Mouse (Mus musculus) gastrocnemius, postnatal 4 days (tissue): ENCODE data around the gene Sdhc. TPM values are rescaled to one million over a fixed set of nuclear protein-coding genes. Genes with fewer than 3 reads are reported as not detected.

Source experiments
- DNase-seq, 2 experiments: peaks; one replicate each; pipeline ENCODE4 v3.0.0; 2021 to 2022; ENCODE audit warnings: low spot score in 2 of 2, mixed read lengths in 2 of 2
- long read RNA-seq, 2 experiments: library from polyadenylated mRNA; stranded (forward); transcript quantifications; one replicate each; pipeline ENCODE4 v2.0.0; 2021
- total RNA-seq, 2 experiments: library from RNA; stranded (reverse); gene quantifications; 2 replicates each; pipeline ENCODE4 v1.2.3; 2021

Sdhc gene
- 100 to 1,000 TPM; 458 to 496 TPM for total RNA-seq
- long read RNA-seq, experiment 1, transcript Sdhc-202 (6 exons, 3,171 nt) = major isoform, 96 of 137 reads
- long read RNA-seq, experiment 1, partial matches to known transcripts = 33 of 137 reads
- long read RNA-seq, experiment 1, other reads (novel, unspliced or antisense) = 8 of 137 reads
- long read RNA-seq, experiment 2, transcript Sdhc-202 (6 exons, 3,171 nt) = major isoform, 52 of 79 reads
- long read RNA-seq, experiment 2, partial matches to known transcripts = 23 of 79 reads
- long read RNA-seq, experiment 2, other reads (novel, unspliced or antisense) = 4 of 79 reads

- peak; percentile 89 to 93 for DNase-seq
Measured at GRCm38 (mm10) chr1:171149974-171150760, at the start of gene Sdhc, which contains the start of gene Mpz. Gene Sdhc, minus strand, starts transcription at chr1:171150603. Gene Mpz, plus strand, starts transcription at chr1:171150711.

GRCm38 (mm10) chr1:171199532-171199931, 49.1 kb upstream of the Sdhc start:
- no peak for DNase-seq

GRCm38 (mm10) chr1:171195887-171196397, 45.5 kb upstream of the Sdhc start, which contains the start of gene Pcp4l1:
Gene Pcp4l1, minus strand, starts transcription at chr1:171196268.
- peak in 1 of 2 experiments; percentile 37 for DNase-seq

- DNase-seq = no peak
Measured at GRCm38 (mm10) chr1:171195046-171195822, 44.8 kb upstream of the Sdhc start.

- no peak for DNase-seq
Measured at GRCm38 (mm10) chr1:171193911-171194830, 43.8 kb upstream of the Sdhc start.

- DNase-seq = no peak
Measured at GRCm38 (mm10) chr1:171193093-171193840, 42.9 kb upstream of the Sdhc start.

GRCm38 (mm10) chr1:171192283-171192682, 41.9 kb upstream of the Sdhc start:
- no peak for DNase-seq

GRCm38 (mm10) chr1:171190832-171191231, 40.4 kb upstream of the Sdhc start:
- no peak for DNase-seq

- DNase-seq = no peak
Measured at GRCm38 (mm10) chr1:171189476-171190114, 39.2 kb upstream of the Sdhc start.

GRCm38 (mm10) chr1:171189046-171189445, 38.6 kb upstream of the Sdhc start:
- no peak for DNase-seq

- DNase-seq = no peak
Measured at GRCm38 (mm10) chr1:171187851-171188700, 37.7 kb upstream of the Sdhc start.

GRCm38 (mm10) chr1:171185655-171186054, 35.3 kb upstream of the Sdhc start:
- no peak for DNase-seq

- no peak for DNase-seq
Measured at GRCm38 (mm10) chr1:171184314-171184713, 33.9 kb upstream of the Sdhc start.

- DNase-seq = no peak
Measured at GRCm38 (mm10) chr1:171183620-171184019, 33.2 kb upstream of the Sdhc start.

- DNase-seq = no peak
Measured at GRCm38 (mm10) chr1:171183025-171183424, 32.6 kb upstream of the Sdhc start.

GRCm38 (mm10) chr1:171179487-171180171, 29.2 kb upstream of the Sdhc start:
- no peak for DNase-seq

- no peak for DNase-seq
Measured at GRCm38 (mm10) chr1:171172779-171173178, 22.4 kb upstream of the Sdhc start.
